Mouse (Mus musculus) ovary, postnatal 36 days (tissue): ENCODE results near the gene Slc9a3.

Experiments
- DNase-seq: peaks from one replicate; pipeline ENCODE4 v3.0.0; 2022; ENCODE audit warnings: low spot score, mixed read lengths

Slc9a3 gene

DNA sequence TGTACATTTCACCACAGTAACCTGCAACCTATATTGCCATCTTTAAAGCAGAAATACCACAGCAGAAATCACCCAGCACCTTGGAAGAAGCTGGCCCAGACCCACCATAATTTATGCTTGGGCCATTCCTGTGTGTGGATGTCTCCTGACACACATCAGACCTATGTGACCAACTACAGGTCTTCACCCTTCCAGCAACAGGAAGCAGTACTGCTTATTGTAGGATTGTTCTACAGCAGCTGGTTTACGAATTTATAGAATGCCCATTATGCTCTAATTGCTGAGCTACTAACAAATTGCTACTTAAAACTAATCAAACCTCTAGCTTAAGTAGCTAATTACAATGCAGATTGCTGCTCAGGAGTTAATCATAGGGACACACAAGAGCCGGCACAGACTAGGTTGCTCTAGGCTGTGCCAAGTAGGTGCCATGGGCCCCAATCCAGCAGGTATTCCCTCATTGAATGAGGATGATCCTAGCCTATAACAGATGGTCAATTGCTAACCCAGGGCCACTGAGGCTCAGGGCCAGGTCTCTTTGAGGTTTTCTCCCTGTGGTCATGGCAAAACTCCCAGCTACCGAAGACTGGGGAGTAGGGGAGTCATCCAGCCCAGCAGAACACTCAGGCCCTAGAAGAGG lies 24.8 kb downstream of the Slc9a3 start:
- no peak for DNase-seq

- DNase-seq, result no peak
Measured at GRCm38 (mm10) chr13:74147327-74147726, 26.1 kb downstream of the Slc9a3 start.

GRCm38 (mm10) chr13:74166348-74167056 lies 45.2 kb downstream of the Slc9a3 start:
- DNase-seq, result peak; percentile 46

DNA sequence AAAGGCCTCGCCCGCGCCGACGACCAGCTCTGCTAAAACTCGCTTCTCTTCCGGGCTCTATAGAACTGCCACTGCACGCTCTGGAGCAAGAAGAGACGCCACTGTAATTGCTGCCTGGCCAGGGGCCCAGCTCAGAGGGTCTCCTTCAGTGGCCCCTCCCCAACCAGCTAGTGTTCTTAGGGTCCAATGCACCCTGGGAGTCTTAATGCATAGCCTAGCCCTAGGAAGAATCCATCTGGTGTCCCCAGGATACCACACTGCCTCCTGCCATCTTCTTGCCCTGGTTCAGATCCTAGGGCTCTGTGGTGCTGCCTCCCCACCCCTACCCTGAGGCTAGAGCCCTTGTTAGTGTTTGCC lies 45.8 kb downstream of the Slc9a3 start:
- DNase-seq, result no peak

DNA sequence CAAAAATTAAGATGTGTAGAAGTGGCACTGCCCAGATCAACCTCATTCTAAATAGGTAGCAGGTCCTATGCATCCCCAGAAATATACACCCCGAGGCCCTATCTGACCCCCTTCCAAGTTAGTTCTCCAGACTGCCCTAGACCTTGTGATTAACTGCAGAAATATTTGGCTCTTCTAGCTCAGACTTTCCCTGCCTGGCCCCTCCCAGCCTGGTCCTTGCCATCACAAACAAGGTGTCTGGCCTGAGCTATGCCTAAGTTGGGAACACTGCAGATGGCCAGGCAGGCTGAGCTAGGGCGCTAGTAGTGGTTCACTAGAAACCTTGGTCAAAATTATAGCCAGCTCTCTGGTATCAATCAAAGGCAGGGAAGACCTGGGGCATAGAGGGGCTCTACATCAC lies 46.2 kb downstream of the Slc9a3 start:
- no peak for DNase-seq

DNA sequence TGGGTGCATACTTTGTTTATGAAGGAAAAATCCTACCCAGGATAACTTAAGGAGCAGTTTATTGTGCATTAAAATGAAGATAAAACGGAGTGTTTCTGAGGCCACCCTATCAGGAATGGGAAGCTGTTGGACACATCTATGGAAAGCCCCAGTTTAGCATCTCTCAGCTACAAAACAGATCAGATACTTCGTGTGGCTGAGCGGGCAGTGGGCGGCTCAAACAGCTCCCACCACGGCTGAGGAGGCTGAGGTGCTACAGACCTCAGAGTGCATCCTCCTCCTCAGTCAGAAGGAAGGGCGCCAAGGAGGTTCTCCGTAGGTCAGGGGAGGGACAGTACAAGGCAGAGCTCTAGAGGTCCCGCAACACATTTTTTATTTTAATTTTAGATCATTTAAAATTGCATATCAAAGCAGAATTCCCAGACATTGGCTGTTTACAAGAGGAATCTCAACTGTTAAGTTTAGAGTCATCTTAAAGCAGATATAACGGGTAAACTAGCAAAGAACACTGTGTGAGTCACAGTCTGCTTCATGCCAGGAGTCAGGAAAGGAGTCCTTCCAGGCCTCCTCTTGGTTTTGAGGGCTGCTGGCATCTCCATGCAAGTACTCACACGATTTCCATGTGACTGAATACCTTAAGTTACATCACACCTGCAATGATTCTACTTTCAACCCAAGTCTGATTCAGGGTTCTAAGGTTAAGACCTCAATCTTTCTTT lies 48.3 kb downstream of the Slc9a3 start:
- no peak for DNase-seq

GRCm38 (mm10) chr13:74172036-74172435 lies 50.8 kb downstream of the Slc9a3 start:
- DNase-seq, result no peak

- DNase-seq, result no peak
Measured at GRCm38 (mm10) chr13:74183011-74183695, 61.9 kb downstream of the Slc9a3 start.

GRCm38 (mm10) chr13:74192613-74193012 lies 71.4 kb downstream of the Slc9a3 start:
- DNase-seq, result no peak

- DNase-seq, result no peak
Measured at GRCm38 (mm10) chr13:74196451-74196850, 75.2 kb downstream of the Slc9a3 start.

DNA sequence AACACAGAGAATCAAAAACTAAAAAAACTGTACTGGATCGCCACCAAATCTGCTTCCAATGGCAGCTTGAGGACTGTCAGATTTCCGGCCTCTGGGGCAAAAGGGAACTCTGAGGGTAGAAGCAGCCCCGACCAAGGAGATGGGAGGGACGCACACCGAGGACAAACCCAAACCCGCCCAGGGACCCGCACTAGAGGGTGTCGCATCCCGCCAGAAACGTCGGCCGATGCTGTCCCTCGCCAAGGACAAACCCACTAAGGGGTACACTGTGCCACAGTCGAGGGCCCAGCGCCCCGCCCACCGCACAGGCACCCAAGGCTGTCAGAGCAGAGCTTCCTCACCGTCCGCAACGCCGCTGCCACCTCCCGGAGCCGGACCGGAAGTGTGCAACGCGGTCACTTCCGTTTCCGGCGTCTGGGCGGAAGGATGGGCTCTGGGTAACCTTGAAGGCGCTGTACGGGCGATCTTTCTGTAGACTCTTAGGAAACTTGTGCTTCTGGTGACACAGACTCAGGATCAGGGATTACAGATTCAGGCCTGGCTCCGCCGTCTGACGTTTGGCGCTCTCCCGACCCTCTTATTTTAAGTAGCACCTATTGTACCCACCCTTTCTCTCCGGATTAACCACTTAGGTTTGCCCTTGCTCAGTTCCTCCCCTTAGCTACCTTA lies 87.2 kb downstream of the Slc9a3 start, which contains the start of gene Exoc3:
Gene Exoc3, minus strand, starts transcription at position 416 of the 669 bp plus-strand sequence.
- DNase-seq, result peak; percentile 89

DNA sequence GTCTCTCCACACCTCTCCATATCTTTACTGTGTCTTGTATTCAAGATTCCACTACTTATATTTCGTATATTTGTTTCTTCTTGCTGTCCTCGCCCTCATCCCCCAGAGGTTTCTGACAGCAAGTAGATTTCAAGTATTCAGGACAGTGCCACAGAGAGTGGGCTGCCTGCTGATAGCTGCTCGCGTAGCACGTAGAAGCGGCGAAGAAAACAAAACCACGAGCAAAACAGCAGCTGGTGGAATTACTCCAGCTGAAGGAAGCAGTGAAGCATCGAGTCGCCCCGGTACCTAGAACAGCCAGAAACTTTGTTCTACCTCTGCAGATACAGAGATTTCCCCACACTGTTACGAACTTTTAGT lies 87.7 kb downstream of the Slc9a3 start:
- DNase-seq, result no peak

DNA sequence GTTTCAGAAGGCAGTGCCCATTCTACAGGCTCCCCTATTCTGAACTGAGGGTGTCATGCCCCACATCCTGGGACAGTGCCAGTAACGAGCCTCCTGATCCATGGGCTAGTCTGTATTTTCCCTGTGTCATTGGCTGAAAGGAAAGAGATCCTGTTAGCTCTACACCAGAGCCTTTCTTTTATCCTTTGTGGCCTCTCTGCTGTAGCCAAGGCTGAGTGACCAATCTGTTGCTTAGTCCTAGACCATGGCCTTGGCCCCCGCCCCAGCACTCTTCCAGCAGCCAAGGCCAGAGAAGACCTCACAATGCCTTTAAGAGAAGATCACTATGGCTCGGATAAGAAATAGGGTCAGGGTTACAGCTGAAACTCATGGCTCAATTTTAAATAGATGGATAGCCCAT lies 97.2 kb downstream of the Slc9a3 start:
- no peak for DNase-seq
